Mouse (Mus musculus) lung, postnatal 25 days (tissue): Measurements from ENCODE around the gene Gm19426.
"Not testable (repeated sequence)": the region's sequence is repeated elsewhere in the genome, so short reads cannot be mapped to it uniquely, and the experiment has no call there.

Experiments used
- DNase-seq: peaks from one replicate; pipeline ENCODE4 v3.0.0; 2022; ENCODE audit warnings: low spot score

Gm19426 gene

DNA sequence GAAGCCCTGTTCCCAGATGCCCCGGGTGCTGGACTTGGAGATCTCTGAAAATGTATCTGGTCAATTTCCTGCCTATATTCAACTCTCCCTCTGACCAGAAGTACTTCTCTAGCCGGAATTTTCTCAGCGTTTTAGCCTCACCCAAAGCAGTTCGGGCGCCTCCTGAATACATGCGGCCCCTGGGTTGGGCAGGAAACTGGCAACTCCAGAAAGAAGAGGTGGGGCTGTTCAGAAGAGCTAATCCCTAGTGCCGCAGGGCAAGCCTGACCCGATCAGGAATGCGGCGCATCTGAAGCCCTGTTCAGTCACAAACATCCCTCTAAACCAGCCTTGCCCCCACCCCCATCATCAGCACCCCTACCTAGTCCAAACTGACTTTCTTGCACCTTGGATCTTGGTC, 671 bp upstream of the Gm19426 start:
- DNase-seq: no peak

DNA sequence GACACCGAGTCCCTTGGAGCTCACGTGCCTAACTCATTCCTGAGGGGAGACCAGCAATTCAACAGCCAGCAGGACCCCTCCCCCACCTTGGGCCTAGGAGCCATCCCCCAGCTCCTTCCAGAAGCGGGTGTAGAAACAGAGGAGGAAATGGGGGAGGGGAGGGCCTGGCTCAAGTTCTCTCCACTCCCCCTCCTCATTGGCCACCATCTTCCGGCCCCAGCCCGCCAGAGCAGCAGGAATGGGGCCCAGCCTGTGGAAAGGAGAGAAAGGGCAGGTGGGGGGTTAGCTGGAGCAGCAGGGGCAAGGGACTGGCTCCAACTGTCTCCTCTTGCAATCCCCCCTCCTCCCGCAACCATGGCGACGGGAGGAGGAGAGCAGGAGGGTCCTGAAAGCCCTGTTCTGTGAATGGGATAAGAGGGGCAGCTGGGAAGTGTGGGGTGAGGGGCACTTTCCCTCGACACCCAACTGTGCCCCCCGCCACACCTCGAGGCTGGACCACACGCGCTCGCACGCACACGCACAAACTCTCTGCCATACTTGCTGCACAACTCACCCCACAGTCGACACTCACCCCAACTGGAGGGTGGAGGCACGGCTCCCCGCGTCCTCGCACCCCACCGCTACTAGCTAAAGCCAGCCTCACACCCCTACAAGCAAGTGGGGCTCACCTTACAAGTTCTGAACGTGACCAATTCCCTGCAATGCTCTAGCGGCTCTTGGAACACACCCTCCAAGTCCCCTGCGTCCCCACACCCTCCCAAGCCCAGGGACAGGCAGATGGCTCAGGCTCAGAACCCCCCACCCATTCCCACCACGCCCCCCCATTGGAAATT, 788 bp downstream of the Gm19426 start:
- DNase-seq: peak; percentile 25

DNA sequence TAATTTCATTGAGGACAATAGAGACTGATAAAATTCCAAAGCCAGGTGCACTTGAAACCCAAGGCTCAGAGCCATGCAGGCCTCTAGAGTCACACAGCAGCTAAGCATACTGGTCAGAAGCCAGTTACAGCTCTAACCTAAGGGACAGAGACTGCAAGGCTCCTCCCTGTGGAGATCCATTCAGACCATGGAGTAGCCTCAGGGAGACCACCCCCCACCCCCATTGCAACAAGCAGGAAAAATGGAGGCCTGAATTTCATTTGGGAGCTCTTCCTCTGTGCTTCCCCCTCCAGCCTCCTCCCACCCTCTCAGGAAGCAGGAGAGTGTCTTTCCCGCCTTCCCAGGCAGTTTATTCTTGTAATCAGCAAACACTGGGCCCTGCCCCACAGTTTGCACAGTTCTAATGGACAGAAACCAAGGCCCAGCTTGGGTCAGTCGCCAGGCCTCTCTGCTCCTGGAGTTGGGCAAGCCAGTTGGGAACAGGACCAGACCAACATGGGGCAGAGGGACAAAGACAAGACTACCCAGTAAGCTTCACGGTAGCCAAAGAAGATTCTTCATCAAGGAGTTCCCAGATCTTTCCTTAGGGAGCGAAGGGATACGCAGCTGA, 1.5 kb downstream of the Gm19426 start:
- DNase-seq: peak; percentile 40

DNA sequence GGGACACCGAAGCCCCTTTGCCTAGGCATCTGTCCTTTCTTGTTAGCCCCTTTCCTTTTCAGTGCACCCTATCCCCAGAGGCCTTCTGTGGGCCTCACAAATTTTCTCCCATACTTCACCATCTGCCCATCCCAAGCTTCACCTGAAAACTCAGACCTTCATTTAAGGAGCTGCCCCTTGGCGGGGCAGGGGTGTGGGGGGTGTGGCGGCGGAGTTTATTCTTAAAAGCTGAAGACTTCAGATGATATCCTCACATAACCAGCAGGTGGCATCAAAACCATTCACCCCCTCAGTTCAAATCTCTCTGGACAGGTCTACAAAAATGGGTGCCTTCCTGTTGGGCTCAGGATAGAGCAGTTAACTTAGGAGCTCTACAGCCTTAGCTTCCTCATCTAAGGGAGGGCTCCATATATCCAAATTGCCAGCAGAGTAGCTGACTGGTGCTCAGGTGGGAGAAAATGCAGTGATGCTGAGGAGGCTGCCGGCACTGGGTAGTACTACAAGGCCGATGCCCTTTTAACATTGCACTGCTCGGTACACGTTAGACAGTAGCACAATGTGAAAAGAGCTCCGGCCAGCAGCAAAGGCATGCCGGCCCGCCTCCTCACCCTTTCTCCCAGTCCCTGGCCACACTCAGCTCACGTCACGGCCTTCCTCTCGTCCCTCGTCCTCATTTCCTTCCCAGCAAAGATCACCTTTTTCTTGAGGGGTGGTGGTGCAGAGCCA, 2.7 kb downstream of the Gm19426 start:
- peak; percentile 27 for DNase-seq

DNA sequence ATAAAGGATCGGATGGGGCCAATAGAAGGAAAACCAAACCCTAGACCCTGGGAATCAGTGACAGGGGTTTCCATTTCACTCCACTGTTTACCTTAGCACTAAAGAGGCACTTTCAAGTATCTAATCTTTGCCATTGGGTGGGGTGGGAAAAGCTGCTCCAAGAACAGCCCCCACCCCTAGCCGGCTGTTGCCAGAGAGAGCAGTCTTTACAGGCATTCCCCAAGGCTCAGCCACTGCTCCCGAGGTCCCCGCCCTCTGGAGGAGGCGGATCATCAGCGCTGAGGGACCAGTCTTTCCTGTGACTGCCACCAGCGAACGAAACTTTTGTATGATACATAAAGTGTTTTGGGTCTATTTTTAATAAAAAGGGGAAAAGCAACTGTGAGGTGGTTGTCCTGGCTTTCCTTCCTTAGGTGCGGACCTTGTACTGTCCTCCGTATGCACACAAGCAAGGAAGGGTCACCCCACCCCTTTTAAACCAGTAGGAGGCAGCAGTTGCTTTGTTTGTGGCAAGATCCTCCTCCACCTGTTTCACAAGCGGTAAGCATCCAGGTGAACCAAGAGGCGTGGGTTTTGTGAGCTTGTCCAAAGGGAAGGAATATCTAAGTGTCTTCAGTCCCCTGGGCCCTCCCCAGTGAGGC, 5.1 kb downstream of the Gm19426 start:
- peak; percentile 59 for DNase-seq

DNA sequence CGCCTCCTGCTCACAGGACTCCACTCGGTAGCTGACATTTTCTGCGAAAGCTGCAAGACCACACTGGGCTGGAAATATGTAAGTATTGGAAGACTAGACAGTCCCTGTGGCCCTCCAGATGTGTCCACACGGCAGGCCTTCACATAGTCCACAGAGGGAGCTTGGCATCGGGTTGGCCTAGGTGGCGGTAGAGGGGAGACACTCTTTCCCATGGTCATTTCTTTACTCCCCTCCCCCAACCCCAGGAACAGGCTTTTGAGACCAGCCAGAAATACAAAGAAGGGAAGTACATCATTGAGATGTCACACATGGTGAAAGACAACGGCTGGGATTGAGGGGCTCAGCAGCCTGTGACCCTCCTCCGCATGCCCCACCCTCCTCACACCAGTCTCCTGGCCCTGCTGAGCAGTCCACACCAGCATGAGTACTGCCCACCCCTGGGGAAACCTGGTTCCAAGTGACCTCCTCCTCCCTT, 6.0 kb downstream of the Gm19426 start:
- no peak for DNase-seq

DNA sequence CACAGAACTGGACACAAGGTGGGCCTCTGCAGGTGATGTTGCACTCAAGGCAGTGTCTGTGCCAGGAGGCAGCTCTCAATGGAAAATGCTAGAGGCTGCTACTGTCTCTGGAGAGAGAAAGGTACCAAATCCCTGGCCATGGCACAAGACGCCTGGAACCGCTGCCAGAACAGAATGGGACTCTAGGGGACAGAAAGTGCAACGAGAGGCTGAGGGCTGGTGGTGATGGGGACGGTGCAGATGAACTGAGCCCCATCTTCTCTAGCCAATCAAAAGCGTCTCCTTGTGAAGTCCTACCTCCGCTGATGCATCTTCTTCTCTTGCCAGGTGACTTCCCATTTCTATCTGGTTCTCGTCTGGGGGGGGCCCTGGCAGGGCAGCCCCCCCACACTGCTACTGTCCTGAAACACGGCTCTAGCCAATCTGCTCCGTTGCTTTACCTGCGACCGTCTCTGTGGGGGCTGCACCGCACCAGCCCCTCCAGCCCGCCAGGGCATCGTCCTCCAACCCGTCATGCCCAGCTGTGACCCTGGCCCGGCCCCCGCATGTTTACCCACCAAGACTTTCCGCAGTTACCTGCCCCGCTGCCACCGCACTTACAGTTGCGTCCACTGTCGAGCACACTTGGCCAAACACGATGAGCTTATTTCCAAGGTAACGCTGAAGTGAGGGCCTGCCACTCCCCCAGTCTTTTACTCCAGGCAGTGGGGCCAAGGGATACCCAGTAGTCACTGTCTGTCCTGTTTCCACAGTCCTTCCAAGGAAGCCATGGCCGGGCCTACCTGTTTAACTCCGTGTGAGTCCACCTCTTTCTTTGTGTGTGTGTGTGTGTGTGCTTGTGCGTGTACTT, 6.9 kb downstream of the Gm19426 start:
- DNase-seq: no peak

DNA sequence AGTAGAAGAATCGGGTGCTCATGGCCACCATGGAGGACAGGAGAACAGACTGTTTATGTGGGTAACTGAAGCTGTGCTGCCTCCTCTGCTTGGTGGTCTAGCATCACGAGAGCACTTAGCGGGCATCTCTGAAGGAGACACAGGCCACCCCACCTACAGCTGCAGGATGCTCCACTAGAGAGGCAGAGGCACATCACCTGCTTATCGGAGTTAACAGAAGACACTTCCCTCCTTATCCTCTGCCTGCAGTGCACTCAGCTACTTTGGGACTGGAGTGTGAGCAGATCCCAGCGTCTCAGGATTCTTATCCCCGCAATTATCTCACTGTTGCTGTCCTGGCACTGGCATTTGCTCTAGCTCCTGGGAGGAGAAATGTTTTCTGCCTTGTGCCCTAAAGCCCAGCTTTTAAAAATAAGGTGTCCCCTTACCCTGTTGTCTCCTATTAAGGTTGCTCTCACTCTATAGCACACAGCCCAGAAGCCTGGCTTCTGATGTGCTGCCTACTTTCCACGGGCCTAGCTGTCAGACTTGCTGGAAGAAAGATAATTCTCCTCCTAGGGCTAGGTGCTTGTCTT, 8.0 kb downstream of the Gm19426 start:
- DNase-seq: no peak

DNA sequence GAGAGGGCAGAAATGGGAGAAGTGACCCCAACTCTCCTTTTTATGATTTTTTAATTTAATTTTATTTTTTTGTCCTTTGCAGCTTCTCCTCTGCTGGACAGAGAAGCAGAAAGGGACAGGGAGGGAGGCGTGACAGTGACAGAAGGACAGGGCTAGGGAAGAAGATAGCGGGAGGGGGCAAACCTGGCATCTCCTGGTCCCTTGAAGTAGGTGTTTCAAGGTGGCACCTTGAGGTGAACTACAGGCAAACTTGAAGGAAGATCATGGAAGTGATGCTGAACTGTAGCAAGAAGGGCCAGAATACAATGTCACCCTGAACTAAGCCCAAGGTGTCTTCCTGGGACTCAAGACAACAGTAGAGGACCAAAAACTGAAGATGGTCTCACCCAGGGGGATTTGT, 8.5 kb downstream of the Gm19426 start:
- no peak for DNase-seq

DNA sequence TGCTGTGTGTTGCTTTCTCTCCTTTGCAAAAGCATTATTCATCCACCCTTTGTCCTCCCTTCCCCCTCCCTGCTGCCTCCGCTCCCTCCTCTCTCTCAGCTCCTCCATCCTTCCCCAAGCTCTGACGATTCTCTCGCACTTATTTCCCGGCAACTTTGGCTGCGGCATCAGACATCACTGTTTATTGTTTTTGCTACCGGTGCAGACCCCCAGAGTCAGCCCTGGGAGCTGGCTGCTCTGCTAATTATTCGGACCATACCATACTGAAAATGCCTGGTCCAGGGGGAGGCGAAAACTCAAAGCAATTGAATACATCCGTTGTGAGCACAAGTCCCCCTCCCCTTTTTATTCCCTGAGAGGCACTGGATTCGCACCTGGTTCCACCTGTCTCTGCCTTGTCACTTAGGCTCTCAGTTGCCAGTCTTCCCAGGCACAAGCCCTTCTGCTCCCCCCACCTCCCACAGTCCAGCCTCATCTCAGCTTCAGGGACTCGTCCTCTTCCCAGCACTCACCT, 9.0 kb downstream of the Gm19426 start:
- no peak for DNase-seq

DNA sequence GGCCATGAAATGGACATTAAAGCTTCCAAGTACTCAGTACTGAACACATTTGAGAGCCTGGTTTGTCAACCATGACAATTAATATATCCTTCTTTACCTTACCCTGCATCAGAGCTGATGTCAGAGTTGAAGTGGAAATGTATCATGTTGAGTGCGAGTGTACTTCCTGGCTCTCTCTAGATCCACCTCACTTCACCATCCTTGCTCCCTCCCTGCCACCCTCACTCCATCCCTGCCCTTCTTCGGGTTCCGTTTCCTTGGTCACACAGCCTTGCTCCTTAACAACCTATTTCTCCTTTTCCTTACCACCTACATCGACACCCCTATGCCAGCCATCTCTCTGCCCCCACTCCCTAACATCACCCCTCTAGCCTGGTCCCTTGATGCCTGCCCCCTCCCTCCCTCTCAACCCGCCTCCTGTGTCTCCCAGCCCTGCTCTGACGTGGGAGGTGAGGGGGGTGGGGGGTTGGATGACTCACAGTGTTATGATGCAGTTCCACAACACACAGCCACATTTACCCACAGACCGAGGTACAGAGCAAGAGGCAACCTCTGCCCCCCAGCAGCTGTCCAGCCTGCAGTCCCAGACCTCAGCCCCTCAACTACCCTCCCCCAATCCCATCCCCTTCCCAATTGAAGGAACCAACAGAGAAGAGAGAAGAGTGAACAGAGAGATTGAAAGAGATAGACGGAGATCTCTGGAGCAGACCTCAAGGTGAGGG, 9.7 kb downstream of the Gm19426 start, which contains the start of gene Ypel4:
Ypel4 (plus strand) TSS at position 480 of the 722 bp plus-strand sequence.
- no peak for DNase-seq

DNA sequence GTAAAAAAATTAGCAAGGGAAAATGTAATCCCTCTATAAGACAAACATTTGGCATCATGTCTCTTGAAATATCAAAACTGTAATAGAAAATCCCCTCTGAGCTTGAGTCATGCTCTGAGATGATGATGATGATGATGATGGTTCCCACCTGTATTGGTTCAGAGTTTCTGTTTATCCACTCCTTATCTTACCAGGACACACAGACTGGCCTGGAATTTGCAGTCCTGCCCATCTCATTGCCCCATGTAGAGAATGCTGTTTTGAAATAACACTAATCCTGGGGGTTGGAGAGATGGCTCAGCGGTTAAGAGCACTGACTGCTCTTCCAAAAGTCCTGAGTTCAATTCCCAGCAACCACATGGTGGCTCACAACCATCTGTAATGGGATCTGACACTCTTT, 11.1 kb downstream of the Gm19426 start:
- DNase-seq: no peak

DNA sequence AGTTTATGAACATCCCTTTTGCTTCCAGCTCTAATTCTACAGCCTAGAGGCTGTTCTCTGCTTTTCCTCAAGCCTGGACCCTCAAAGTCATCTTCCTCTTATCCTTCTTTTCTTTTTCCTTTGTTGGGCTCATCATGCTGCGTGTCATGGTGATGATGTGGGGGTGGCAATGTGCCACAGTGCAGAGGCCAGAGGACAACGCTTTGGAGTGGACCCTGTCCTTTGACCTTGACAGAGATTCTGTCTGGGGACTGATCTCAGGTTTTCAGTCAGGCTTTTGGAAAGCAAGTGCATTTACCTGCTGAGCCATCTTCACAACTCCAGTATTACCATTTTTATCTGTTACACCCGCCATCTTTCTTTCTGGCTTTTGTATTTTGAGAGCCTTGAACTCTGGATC, 12.2 kb downstream of the Gm19426 start:
- DNase-seq: no peak

DNA sequence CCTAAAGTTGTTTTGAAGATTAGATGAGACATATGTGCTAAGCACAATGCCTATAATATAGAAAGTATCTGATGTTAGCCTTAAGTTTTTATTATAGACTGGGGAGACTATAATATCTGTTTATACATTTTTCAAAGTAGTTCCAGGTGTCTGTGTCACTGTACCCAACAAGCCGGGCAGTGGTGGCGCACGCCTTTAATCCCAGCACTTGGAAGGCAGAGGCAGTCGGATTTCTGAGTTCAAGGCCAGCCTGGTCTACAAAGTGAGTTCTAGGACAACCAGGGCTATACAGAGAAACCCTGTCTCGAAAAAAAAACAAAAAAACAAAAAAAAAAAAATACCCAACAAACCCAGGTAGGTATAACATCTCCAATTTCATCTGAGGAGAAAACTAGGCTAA, 15.3 kb downstream of the Gm19426 start:
- DNase-seq: not testable (repeated sequence)

DNA sequence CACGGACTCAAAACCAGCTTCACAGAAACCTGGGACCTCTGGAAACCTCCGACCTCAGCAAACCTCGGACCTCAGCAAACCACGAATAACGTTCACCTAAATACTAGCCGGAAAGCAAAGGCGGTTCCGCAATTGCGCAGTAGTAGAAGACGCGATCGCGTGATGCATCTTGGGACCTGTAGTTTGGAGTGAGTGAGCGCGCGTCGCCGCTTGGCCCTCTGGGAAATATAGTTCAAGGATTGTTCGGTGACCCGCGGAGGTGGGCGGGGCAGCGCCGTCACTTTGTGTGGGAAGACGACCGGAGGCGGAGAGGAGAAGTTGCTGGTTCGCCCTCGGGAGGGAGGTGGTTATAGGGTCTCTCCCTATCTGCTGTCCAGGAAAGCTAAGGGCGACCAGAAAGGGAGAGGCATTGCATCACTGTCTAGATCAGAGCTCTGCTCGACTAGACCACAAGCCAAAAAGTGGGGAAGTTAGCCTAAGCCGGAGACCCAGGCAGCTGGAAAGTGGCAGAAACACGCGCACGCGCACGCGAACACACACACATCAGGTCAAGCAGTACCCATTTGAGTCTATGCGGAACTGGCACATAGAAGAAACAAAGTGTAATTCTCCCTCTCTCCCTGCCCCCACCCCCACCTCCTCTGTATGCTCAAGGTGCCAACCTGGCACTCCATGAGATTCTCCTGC, 16.1 kb downstream of the Gm19426 start, which contains the start of gene Clp1:
Clp1 (minus strand) TSS at position 179 of the 687 bp plus-strand sequence.
- DNase-seq: peak; percentile 98

DNA sequence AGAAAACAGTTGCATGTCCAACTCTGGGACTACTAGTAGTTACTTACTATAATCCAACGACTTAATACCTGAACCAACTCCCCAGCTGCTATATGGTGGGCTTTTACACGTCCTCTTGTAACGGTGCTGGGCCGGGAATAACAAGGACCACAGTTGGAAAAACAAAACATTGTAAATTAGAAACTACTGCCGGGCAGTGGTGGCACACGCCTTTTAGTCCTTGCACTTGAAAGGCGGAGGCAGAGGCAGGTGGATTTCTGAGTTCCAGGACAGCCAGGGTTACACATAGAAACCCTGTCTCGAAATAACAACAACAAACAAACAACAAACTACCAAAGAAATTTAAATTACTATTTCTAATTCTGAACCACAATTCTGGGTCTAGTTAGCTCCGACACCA, 16.7 kb downstream of the Gm19426 start:
- no peak for DNase-seq

DNA sequence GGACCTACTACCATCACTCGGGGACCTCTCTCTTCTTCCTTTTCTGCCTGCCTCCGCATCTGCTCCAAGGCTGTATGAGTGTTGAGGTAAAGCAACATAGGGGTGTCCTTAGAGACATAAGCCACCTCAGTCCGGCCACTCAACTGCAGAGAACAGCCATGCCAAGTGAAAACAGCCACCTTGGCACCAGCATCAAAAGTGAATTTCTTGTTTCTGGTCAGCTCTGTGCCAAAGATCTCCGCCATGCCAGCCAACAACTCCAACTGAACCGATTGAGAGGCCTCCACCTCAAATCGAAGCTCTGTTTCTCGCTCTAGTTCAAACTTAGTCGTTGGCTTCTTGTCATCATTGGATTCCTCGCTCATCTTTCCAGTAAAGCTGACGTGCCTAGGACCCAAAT, 17.7 kb downstream of the Gm19426 start:
- DNase-seq: no peak

DNA sequence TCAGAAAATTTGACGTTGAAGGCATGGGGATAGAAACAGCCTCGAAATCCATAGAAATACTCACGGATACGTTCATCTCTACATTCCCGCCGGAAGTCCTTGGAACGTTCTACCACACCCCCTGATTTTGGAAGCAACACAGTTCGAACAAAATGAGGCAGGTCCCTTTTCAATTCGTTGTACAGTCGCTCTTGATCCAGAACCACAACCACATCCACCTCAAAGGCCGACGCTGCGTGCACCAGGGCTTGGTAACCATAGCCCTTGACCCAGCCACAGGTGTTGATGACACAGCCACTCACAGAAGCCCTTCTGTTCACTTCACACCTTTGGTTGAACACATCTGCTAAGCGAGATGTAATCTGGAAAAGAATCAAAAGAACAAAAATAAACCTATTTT, 19.6 kb downstream of the Gm19426 start:
- DNase-seq: no peak

DNA sequence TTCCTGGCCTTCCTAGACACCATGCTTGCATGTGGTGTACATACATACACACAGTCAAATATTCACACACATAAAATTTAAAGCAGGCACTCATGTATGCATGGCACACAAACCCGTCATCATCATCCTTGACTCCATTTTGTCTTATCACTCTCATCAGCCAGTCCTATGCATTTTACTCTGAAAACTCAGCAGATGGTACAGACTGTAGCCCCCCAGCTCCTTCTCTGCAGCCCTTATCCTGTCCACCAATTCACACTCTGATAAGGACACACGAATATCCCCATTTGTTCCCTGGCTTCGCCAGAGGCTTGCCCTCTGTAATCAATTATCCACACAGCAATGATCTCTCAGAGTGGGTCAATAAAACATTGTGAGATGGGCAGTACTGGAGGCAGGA, 22.3 kb downstream of the Gm19426 start:
- DNase-seq: no peak
